Mouse (Mus musculus): ENCODE data around the gene Slc46a3.

GRCm38 (mm10) chr5:147871091-147871820 is 23.4 kb downstream of the Slc46a3 start:
- TF ChIP-seq USF2 (conservative IDR thresholded peaks at IDR 0.05; ENCODE audit: low read depth, low read length) = no peak
- TF ChIP-seq MAZ (IDR thresholded peaks at IDR 0.05; ENCODE audit: low read depth, low read length) = no peak
- no peak for TF ChIP-seq CTCF (conservative IDR thresholded peaks at IDR 0.05 in 1 of 2, IDR thresholded peaks at IDR 0.05 in 1 of 2; ENCODE audit: low read depth in 2 of 2, low read length in 2 of 2)
- no peak for TF ChIP-seq ZMIZ1 (IDR thresholded peaks at IDR 0.05; ENCODE audit: low read depth, low read length)
- TF ChIP-seq BHLHE40 (IDR thresholded peaks at IDR 0.05; ENCODE audit: low read depth, low read length) = no peak
- TF ChIP-seq POLR2A (IDR thresholded peaks at IDR 0.05; ENCODE audit: low read depth, low read length) = no peak
